Mouse (Mus musculus) right cerebral cortex, postnatal 10 days (tissue): ENCODE measurements around the gene Arih2.

Experiments
- DNase-seq, 2 experiments: peaks; one replicate each; pipeline ENCODE4 v3.0.0; 2021; ENCODE audit warnings: low spot score in 2 of 2

Arih2 gene

DNA sequence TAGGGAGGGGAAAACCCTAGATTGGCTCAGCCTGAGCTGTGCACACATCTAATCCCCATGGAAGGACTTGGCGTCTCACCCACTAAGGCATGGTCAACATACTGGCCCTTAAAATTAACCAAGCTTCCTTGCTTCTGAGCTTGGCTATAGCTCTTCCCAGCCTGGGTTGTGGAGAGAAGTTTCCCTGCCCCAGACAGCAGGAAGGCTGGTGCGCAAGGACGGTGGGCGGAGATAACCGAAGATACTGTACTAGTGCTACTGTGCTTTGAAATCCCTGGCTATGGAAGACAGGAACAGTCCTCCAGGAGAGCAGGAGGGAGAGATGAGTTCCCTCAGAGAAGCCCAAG, 69.9 kb downstream of the Arih2 start:
- peak in 1 of 2 experiments; percentile 46 for DNase-seq

DNA sequence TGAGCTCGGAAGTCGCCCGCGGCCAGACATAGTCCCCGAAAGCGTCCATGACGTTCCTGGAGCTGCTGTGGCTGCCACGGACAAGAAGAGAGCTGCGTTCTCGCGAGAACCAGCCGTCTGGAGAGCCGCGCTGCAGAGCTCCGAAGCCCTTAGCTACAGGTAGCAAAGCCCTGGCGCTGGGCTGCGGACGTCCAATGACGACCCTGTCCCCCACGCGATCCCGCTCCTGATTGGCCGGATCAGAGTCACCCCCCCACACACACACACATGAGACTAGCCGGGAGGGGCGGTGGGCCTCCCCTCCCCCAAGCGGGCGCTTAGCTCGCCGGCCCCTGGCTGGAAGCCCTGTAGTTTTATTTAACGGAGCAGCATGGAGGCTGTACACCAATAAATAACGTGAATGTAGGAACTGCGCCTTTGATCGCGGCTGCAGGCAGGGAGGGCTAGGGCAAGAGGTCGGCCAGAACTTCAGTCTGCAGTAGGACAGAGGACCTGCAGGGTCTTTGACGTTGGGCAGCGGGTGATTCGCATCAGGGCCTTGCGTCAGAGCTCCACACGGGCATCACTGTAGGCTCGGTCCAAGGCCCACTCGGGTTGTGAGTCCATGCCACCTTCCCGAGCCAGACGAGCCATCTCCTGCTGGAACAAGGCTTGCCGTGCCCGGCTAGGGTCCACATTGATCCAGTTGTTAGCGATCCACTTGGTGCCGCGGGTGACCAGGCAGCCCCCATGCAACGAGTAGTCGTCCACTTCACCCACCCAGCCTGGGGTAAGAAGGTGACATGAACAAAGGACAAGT, 70.4 kb downstream of the Arih2 start, which contains the start of gene Wdr6:
TSS of gene Wdr6 (minus strand) at position 195 of the 799 bp plus-strand sequence.
- peak; percentile 98 to 99 for DNase-seq

- DNase-seq, result peak; percentile 71 to 78
Measured at GRCm38 (mm10) chr9:108577934-108578544, 71.1 kb downstream of the Arih2 start.

DNA sequence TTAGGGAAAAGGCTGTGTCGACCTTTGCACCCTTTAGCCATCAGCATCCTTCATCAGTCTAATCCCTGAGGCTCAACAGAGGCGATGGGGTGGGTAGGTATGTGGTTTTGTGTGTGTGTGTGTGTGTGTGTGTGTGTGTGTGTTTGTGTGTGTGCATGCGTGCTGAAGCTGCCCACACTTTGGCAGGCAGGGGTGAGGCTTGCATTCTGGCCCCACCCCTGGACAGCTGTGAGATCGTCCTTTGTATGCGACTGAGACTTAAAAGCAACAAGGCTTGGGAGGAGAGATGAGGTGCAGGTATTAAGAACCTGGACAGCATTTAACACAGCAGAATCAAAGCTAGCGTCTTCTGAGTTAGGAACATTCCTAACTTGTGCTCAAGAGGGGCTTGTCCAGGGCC, 72.2 kb downstream of the Arih2 start:
- DNase-seq, result peak in 1 of 2 experiments; percentile 38

DNA sequence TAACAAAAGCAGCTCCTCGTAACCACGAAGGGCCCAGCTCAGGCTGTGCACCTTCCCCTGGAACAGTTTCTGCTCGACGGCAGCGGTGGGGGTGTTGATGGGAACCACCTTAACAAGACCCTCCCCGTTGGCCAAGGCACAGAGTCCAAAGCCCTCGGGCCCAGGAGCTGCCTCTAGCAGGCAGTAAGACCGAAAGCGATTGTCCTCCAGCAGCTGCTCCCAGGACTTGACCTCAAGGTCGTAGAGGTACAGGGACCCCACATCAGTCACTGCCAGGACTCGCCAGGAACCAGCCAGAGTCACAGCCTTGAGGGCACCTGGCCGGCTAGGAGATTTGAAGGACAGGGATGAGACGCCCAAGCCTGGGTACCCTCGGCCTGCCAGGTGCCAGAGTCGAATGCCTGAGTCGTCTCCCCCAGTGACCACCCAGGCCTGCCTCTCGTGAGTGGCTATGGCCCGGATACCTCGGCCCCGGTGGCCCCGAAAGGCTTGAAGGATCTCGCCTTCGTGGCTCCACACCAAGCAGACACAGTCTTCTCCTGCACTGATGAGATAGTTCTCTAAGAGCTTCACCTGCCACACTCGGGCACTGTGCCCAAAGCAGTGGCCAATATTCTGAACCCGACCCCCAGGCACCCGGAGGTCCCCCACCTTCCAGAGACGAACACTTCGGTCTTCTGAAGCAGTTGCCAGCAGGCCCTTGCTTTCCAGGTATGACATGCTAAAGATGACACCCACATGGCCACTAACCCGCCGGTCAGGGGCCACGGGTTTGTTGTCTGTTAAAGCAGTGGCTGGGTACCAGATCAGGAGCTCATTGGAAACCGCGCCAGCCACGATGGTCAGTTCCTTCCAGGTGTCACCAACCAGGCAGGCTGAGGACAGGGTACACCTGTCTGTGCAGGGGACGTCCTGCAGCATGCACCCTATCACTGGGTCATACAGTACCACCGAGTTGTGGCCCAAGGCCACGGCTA, 73.6 kb downstream of the Arih2 start:
- DNase-seq, result peak; percentile 46 to 61

- no peak for DNase-seq
Measured at GRCm38 (mm10) chr9:108574921-108575320, 74.3 kb downstream of the Arih2 start.

DNA sequence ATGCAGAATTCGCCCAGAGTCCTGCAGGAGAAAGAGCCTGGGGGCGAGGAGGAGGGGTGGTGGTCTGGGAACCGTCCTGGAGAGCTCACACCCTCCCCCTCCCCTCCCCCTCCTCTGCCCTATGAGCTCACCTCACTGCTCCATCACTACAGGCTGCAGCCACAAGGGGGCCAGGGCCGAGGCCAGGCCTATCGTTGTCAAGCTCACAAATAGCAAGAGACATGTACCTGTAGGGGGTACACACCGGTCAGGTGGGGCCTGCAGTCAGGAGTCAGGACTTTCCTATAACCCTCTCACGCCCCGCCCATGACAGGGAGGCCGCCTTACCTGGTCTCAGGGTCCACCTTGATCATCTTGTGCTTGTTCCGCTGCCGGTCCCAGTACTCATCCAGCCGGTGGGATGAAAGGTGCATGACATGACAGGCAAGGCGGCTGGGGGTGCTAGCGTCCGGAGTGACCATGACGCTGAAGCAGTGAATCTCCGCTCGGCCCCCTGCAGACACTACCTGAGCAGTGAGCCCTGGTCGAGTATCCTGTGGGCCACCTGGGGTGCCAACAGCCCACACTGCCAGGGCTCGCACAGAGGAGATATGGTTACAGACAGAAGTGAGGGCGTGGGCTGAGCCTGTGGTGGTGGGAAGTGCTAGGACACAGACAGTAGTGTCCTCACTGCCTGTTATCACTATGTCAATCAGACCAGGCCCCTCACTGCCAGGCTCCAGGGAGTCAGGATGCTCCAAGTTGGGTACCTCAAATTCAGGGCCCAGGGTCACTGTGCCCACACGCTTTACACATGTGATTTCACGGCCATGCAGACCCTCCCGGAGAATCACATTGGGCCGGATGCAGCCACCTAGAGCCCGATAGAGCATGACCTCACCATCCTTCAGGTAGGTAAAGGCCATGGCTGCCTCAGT, 75.2 kb downstream of the Arih2 start:
- peak; percentile 60 to 65 for DNase-seq

GRCm38 (mm10) chr9:108572321-108572720, 76.9 kb downstream of the Arih2 start:
- DNase-seq, result no peak

DNA sequence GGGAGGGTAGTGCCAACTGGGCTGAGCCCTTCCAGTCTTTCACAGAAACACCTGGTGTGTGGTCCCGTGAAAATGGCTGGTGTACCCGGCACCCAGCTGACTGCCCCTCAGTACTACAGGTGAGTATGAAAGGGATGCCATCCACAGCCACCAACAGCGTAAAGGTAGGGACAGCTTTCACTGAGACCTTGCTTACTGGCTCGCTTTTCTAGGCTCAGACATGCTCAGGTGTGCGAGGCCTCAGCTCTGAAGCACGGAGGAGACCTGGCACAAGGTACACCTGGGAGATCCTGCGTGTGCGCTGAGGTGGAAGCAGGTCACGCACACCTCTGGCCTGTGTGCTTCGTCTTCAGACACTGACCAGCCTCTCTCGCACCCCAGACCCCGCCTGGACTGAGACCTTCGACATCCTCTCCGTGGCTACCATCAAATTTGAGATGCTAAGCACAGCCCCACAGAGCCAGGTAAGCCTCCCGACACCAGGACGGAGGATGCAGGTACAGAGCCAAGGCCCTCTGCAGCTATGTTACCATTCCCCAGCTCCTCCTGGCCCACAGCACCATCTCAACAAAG, 77.7 kb downstream of the Arih2 start:
- peak in 1 of 2 experiments; percentile 37 for DNase-seq

DNA sequence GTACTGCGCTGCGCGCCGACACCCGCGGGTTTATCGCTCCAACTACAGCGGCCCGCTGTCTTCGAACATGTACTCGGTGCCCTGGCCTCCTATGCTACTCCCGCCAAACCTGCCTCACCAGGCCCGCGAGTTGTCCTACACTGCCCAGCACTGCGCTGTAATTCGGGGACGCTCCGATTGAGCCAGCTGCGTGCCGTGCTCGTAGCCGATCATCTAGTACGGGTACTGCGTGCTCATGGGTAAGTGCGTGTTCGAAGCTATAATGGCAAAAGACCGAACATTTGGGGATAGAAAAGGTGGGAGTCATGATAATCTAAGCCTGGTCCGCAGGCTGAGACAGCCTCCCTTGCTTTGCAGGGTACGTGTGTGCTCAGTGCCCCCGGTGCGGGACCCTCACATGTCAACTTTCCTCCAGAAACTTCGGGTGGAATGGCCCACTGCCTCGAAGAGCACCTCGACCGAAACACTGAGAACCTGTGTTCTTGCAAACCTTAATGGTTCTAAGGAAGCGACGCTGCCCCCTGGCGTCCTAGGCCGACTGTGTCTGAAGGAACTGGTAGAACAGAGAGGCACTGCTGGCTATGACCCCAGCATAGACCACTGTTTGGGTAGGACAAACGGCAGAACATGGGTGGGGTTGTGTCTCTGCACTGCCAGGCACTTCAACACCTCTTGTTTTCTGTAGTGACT, 78.8 kb downstream of the Arih2 start:
- DNase-seq, result peak; percentile 86 to 88

DNA sequence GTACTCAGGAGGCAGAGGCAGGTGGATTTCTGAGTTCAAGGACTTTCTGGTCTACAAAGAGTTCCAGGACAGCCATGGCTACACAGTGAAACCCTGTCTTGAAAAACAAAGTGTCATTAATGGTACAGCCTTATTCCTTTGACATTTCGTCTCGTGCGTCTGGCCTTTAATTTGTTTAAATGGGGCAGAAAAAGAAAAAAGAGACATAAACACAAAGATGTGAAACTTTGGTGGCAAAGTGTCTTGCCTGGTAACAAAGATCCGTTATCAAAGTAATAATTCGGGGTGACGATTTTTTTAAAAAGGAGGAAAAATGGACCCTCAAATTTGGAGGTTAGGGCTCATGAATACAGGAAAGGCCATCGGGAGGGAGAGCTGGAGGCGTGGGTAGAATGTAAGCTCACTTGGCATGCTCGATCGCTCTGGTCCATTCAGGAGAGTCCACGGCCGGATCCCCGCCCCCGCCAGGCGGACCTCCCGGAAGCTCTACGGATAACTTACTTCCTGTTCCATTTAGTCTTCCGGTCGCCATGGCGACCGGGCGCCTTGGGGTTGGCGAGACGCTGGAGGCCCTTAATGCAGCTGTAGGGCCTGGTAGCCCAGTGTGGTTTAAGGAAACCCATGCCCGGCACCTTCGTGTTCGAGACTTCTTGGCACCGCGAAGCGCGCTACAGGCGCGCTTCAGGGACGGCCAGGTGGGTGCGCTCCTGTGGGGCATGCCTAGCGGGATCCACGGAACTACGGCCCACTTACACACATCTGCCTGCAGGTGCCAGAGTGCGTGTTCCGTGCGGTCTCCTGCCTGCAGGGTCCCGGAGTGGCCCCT, 79.6 kb downstream of the Arih2 start, which contains the start of gene Dalrd3:
TSS of gene Dalrd3 (plus strand) at position 506 of the 826 bp plus-strand sequence.
- peak; percentile 95 to 97 for DNase-seq

DNA sequence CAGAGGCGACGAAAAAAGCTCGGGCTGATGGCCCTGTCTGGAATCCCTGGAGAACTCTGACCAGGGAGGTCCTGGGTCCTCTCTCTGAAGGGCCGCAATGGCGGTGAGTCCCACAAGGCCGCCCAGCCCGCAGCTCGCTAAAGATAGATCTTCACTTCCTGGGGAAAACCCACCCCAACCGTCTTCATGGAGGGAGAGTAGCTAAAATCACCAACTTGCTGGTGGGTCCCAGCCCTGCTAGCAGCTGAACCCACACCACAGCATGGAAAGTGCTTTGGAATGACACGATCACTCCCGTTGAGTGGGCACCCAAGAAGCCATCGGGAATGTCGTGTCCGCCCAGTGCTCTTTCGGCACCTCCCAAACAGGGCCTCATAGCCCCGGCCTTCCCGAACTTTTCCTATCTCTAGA, 80.7 kb downstream of the Arih2 start:
- peak in 1 of 2 experiments; percentile 46 for DNase-seq

DNA sequence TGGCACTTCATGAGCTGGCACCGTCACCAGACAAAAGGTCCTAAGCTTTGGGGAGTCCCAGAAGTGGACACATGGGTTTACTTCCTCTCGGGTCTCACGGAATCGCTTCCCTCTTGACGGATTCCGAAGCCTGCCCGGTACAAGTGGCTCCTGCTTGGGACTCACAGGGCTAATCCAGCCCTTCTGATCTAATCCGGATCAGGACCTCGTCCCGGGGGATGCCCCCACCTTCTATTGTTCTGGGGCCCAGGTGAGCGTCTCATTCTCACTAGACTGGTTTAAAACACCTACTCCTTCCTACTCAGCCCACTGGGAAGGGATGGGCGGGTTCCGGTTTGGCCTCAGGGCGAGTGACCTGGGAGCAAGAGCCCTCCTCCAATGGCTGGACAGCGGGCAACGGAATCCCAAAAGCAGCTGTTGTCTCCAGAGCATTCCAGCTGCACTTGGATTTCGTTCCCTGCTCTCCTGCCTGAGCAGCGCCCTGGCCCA, 81.2 kb downstream of the Arih2 start:
- no peak for DNase-seq

DNA sequence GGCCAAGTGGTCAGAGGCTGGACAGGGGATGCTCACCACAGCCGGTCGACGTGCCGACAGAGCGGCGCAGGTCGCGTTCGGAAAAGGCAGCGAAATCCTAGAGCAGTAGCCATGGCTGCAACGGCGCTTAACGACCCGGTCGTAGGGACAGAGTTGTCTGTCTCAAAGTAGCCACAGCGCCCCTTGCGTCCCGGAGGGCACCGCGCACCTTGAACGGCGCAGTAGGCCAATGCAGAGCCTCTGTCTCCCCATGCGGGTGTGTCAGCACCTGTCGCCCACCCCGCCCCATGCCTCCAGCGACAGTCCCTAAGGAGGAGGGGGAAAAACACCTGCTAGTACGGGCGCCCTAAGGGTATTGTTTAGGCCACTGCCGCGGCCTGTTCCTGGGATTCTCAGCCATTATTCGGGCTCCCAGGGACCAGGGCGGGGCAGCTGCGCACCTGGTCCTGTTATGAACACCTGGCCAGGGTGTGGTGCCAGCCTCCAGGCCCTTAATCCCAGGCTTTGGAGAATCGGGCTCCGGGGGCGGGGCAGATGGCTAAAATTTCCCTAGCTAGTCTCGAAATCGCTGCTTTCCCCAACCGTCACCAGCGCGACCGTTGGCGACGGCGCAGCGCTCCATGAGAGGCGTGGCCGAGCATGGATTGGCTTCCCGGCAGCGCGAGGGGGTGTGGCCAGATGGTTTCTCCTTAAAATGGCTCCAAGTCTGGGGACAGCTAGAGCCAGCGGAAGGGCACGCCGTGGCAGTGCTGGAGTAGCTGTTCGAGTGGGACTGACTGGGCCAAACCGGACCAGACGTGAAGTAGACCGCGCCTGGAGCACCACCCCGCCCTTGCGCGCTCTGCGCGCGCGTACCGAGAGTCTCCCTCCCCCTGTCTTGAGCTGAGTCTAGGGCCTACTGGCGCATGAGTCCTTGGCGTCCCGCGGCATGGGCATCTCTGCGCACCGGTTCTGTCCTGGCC, 82.1 kb downstream of the Arih2 start, which contains the start of gene Ndufaf3:
TSS of gene Ndufaf3 (minus strand) at position 620 of the 962 bp plus-strand sequence.
- DNase-seq, result peak; percentile 97

- DNase-seq, result peak in 1 of 2 experiments; percentile 54
Measured at GRCm38 (mm10) chr9:108565881-108566814, 83.0 kb downstream of the Arih2 start.

DNA sequence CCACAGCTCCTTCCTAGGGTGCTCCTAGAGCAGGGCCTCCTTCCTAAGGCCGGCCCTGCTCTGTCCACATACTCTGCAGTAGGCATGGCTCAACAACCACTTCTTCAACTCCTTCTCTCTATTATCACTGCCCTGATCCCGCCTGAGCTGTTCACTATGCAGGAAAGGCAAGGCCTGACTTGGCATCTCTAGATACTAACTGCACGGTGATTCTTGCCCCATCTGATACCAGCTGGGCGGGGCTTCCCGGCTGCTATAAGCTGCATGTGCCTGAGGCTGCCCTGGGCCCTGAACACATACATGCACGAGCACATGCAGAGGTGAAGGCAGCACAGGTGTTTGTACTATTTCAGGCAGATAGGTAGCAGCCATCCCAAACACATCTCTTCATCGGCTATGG, 85.1 kb downstream of the Arih2 start:
- peak in 1 of 2 experiments; percentile 38 for DNase-seq
